Mouse (Mus musculus): ENCODE results near the gene Ankrd53.
"Not testable (repeated sequence)": the region's sequence is repeated elsewhere in the genome, so short reads cannot be mapped to it uniquely, and the experiment has no call there.

Gene Ankrd53

DNA sequence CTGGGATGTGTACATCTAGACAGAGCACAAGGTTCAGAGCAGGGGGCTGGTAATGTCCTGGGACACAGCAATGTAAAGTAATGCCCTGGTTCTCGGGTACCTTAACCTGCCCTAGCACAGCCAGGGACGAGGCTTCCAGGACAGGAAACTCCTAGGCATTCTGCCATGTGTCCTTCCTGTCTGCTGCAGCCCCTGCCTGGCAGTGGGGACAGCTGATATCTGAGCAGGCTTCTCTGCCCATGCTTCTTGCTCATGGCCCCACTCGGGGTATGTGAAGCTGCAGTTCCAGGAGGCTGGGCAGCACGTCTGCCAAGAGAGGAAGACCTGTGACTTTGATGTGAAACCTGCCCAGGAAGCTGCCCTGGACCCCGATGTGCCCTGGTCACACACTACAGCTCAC lies 6.0 kb downstream of the Ankrd53 start:
- DNase-seq: no peak

GRCm38 (mm10) chr6:83774126-83774525 lies 11.7 kb downstream of the Ankrd53 start:
- peak; percentile 17 for DNase-seq

DNA sequence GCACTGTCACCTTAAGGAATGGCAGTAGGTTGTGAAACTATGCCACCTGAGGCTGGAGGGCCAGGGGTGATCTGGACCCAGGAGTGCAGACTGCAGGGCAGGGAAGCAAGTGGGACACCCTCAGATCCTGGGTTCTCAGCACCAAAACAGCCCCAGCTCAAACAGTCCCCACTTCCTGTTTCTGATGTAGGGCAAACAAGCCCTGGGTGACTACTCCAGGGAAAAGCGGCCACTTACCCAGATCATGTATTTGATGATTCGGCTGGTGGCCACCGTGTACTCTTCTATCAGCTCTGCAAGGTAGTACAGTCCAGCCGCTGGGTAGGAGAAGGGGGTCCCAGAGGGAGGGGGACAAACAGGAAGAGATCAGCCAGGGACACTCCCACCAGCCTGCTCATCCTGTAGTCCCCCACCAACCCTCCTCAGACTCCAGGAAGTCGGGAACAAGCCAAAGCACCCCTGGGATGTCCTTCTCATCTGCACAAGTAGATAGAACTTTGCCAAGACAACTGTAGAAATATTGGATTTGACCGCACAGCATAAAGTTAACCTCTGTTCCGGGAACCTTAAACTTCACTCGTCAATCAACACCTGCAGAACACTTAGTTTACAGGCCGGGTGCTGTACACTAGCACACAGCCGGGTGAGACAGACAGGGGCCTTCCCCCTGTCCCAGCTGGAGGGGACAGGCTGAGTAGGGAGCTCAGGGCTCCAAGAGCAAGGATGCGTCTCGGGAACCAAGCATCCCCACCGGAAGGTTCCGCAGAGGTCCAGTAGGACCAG lies 12.5 kb downstream of the Ankrd53 start:
- DNase-seq: no peak

GRCm38 (mm10) chr6:83775638-83776293 lies 13.3 kb downstream of the Ankrd53 start, which contains the start of gene Tex261:
Gene Tex261 (minus strand): TSS chr6:83775813.
- peak; percentile 90 for DNase-seq

DNA sequence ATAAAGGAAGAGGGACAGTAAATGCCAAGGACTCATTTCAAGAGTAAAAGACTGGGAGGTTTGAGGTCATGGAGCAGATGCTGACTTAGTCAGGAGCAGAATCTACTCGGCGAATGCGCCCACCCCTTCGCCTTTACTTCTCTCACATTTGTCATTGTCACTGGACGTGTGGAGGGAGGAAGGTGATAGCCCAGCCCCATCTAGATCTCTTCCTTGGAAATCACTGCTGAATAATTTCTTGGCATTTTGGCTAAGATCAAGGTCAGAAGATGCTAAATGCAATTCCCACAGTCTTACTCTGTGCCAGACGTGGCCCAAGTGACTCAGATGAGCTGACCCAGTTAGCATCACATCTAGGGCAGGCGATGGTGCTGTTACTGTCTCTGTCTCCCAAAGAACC lies 15.9 kb downstream of the Ankrd53 start:
- no peak for DNase-seq

- peak; percentile 80 for DNase-seq
These were observed 16.6 kb downstream of the Ankrd53 start for GRCm38 (mm10) chr6:83779026-83779425.

- DNase-seq: no peak
These were observed 24.0 kb downstream of the Ankrd53 start for GRCm38 (mm10) chr6:83786426-83786825.

DNA sequence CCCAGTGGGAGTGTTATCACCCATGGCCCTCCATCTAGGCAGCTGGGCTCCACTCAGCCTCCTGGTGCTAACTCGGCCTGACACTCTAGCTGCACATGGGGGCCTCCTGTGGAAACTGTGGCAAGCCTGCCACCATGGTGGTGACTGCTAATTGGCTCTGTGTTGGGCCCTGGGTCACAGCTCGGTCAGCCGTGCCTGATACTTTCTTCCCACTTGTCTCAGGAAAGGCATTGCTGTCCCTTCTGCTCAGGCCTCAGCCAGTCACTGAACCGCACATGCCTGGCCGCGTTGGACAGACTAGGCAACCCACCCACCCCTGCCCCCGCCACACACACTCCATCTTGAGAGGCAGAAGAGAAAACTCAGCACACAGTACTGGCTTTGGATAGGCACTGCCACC lies 26.1 kb downstream of the Ankrd53 start:
- DNase-seq: no peak

- DNase-seq: not testable (repeated sequence)
These were observed 28.1 kb downstream of the Ankrd53 start for GRCm38 (mm10) chr6:83790533-83790932.

GRCm38 (mm10) chr6:83791251-83791890 lies 28.9 kb downstream of the Ankrd53 start:
- DNase-seq: no peak

DNA sequence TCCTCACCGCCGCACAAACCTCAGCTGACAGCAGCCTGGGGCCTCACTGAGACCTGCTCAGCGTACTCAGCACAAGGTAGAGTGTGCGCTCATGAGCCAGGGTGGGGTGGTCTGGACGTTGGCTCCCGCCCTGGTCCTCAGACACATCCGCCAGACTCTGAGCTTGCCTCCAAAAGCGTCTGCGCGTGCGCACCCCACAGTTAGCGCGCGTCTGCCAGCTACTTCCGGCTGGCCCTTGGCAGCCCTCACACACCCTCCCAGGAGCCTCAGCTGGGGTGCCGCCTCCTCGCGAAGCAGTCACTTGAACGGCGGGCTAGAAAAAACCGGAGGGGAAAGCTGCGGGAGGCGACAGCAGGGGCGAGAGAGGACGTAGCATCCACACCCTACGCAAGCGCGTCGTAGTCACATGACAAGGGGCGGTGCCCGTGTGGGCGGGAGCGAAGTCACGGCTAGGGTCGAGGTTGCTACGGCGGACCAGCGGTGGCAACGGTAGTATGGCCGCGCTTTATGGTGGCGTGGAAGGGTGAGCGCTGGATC lies 32.4 kb downstream of the Ankrd53 start, which contains the start of gene Nagk:
Nagk (plus strand) TSS at position 223 of the 537 bp plus-strand sequence.
- peak; percentile 95 for DNase-seq

GRCm38 (mm10) chr6:83795492-83795900 lies 33.1 kb downstream of the Ankrd53 start:
- peak; percentile 79 for DNase-seq

DNA sequence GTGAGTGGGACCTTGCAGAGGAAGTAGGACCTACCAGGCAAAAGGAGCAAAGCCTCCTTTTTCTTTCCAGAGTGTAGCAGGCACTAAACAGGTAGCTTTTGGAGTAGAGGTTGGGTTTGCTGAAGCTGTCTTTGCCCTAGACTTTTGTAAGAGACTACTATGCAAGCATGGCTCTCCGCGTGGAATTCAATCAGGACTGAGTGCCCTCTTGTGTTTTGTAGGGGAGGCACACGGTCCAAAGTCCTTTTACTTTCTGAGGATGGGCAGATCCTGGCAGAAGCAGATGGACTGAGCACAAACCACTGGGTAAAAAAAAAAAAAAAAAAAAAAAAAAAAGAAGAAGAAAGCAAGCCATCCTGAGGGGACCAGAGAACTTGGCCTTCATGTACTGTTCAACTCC lies 34.2 kb downstream of the Ankrd53 start:
- DNase-seq: no peak

GRCm38 (mm10) chr6:83802033-83802432 lies 39.6 kb downstream of the Ankrd53 start:
- no peak for DNase-seq

DNA sequence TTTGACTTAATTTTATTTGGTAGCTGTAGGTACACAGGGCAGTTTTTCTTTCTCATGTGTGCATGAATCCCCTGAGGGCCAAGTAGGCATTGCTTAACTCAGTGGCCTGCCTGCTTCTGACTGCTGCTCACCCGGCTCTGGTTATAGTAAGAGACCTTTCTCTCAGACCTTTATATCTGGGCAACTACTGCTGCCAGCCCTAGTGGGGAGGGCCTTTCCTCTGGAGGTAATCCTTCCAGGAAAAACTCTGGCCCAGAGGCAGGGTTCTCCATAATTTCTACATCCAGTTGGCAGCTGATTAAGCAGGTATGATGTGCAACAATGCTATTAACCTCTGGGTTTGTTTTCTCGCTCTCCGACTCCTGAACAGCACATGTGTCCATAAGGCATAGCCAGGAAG lies 40.4 kb downstream of the Ankrd53 start:
- DNase-seq: no peak

GRCm38 (mm10) chr6:83815801-83816200 lies 53.4 kb downstream of the Ankrd53 start:
- no peak for DNase-seq

Data from lung, postnatal 36 days (tissue).